Mouse (Mus musculus) spleen, adult 2 months (tissue): Measurements from ENCODE around the gene Nsun3.

Experiments
- CTCF ChIP-seq: fragments of 200-500 bp; IDR thresholded peaks from 2 replicates; pipeline ENCODE4 v1.5.1; 2011; ENCODE audit warnings: mild to moderate bottlenecking, inconsistent platforms; ENCODE audit not compliant: insufficient read depth, insufficient read length, insufficient replicate concordance; ENCODE audit errors: extremely low read depth
- POLR2A ChIP-seq: fragments of 200-500 bp; IDR thresholded peaks from 2 replicates; pipeline ENCODE4 v1.6.1; 2011; ENCODE audit warnings: low read depth, low read length, inconsistent platforms

- no peak for TF ChIP-seq CTCF
- no peak for TF ChIP-seq POLR2A
Measured at GRCm38 (mm10) chr16:62826156-62827001, 39.8 kb upstream of the Nsun3 start.
